Mouse (Mus musculus) stomach, embryonic 15.5 days (tissue): ENCODE measurements around the gene Prr19. TPM values are rescaled to one million over a fixed set of nuclear protein-coding genes. Genes with fewer than 3 reads are reported as not detected.

Source experiments
- ATAC-seq: fragments of 200-750 bp; cut with Nextera tagmentation; 2 replicates; pipeline ENCODE4 v1.8.0; 2017; ENCODE audit warnings: low read depth, moderate number of reproducible peaks, moderate TSS enrichment; ENCODE audit not compliant: insufficient read depth, low FRiP score
- H3K27ac ChIP-seq: fragments of 300-500 bp; sonication (generic); 2 replicates; pipeline ENCODE4 v1.5.1; 2015; ENCODE audit warnings: mild to moderate bottlenecking, inconsistent platforms
- H3K27me3 ChIP-seq: fragments of 300-500 bp; sonication (generic); replicated peaks from 2 replicates; pipeline ENCODE4 v1.6.1; 2015; ENCODE audit warnings: inconsistent platforms
- H3K36me3 ChIP-seq: fragments of 300-500 bp; sonication (generic); 2 replicates; pipeline ENCODE4 v1.6.1; 2015; ENCODE audit warnings: inconsistent platforms
- H3K4me1 ChIP-seq: fragments of 300-500 bp; sonication (generic); 2 replicates; pipeline ENCODE4 v1.6.1; 2015; ENCODE audit warnings: inconsistent platforms
- H3K4me2 ChIP-seq: fragments of 300-500 bp; sonication (generic); 2 replicates; pipeline ENCODE4 v1.6.1; 2015; ENCODE audit warnings: mild to moderate bottlenecking, inconsistent platforms
- H3K4me3 ChIP-seq: fragments of 300-500 bp; sonication (generic); replicated peaks from 2 replicates; pipeline ENCODE4 v1.5.1; 2015; ENCODE audit warnings: inconsistent platforms
- H3K9ac ChIP-seq: fragments of 300-500 bp; sonication (generic); 2 replicates; pipeline ENCODE4 v1.6.1; 2015; ENCODE audit warnings: inconsistent platforms
- H3K9me3 ChIP-seq: fragments of 300-500 bp; sonication (generic); 2 replicates; pipeline ENCODE4 v1.6.1; 2016; ENCODE audit warnings: inconsistent platforms
- WGBS: fragments of 180-500 bp; shearing (Covaris S2); methylation state at CpG from one replicate; pipeline ENCODE4 v1.1.7; 2015; 5-methylcytosine and 5-hydroxymethylcytosine counted together
- polyA plus RNA-seq: library from polyadenylated mRNA; unstranded; fragments of >200 nt; fragmentation: Nextera tagmentation; extraction: Ambion mirVana; gene quantifications from 2 replicates; pipeline ENCODE4 v1.2.1, GENCODE M21; 2015

Gene Prr19
- polyA plus RNA-seq, 1 experiment from 2014 or later = 0.41 TPM

DNA sequence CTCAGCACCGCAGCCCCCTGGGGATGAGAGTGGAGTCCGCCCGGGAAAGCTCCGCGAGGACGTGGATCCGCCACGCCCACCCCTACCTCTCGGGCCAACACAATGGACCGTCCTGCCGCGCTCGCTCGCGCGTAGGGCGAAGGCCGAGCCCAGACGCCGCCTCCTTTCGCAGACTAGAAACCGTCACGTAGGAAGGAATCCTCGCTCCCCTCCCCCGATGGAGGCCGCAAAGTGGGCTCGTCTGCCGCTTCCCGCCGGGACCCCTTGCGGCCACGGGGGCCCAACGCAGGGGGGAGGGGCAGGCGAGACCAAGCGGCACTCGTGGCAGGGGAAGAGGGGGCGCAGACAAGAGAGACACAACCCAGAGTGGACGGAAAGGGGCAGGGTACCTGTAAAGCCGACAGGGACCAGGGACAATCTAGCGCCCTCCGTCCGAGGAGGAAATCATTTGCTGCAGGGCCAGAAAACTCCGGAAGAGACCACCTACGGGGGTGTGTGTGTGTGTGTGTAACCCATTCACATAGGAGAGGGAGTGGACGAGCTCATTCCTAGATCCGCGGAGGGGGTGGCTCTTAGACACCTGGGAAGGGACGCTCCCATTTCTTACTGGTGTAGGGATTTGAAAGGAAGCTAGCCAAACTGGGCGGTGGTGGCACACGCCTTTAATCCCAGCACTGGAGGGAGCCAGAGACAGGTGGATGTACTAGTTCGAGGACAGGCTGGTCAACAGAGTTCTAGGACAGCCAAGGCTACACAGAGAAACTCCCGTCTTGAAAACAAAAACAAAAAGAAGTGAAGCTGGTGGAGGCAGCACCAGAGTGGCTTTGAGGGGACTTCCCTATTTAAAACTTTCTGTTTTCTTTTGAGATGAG, 3.5 kb upstream of the Prr19 start, which contains the start of gene Pafah1b3:
Gene Pafah1b3 (minus strand): TSS at position 533 of the 872 bp plus-strand sequence.
- H3K27ac ChIP-seq = peak within 1 kb of the TSS; percentile 98
- peaks cover 18% of the 10 kb centered on the region for H3K36me3 ChIP-seq
- under 1% methylated on average over 52 of the region's 52 CpGs for WGBS
- H3K4me1 ChIP-seq = peaks cover 14% of the 10 kb centered on the region
- H3K9ac ChIP-seq = peak within 1 kb of the TSS; percentile 76
- H3K9me3 ChIP-seq = no peaks in the 10 kb centered on the region
- H3K4me3 ChIP-seq = peak within 1 kb of the TSS; percentile 70
- peak within 1 kb of the TSS; percentile 92 for H3K4me2 ChIP-seq
- ATAC-seq = peak; percentile 91
- H3K27me3 ChIP-seq = no peaks in the 10 kb centered on the region

DNA sequence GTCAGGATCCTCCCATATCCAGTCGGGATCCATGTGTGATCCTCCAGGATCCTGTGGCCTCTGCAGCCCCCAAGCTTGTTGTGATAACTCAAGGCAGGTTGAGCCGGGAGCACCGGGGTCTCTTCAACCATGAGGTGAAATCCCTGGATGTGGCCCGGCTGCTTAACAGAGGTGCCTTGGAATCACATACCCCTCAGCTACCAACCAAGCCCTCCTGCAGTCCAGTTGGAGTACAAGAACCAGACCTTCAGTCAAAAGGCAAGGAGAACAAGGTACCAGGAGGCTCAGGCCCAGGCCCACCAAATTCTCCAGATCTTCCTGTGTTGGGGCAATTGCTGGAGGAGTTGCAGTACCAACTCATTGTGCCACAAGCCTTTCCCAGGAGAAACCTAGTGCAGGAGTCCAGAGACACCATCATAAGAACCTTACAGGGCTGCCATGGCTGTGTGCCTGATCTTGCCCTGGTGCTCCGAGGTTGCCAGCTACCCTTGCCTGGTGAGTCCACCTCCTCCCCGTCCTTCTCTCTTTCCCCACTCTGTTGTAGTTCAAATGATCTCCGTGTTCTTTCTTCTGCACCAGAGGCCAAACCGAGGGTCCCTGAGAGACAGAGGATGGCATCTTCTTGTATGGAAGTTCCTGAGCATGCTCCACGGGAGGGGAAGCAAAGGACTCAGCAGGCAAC, 1.9 kb downstream of the Prr19 start:
- Histone ChIP-seq H3K4me1 (peaks cover 9% of the 10 kb centered on the region), H3K27ac (no peak overlapping the region), H3K36me3 (no peaks in the 10 kb centered on the region), H3K4me2 (no peak overlapping the region), H3K4me3 (no peak overlapping the region), H3K9me3 (no peaks in the 10 kb centered on the region), H3K9ac (no peak overlapping the region), H3K27me3 (peaks cover 17% of the 10 kb centered on the region)
- 55% methylated on average over 9 of the region's 9 CpGs for WGBS
- no peak for ATAC-seq

GRCm38 (mm10) chr7:25303685-25304006, 2.4 kb downstream of the Prr19 start:
- H3K4me3 ChIP-seq = no peak overlapping the region
- H3K36me3 ChIP-seq = no peaks in the 10 kb centered on the region
- H3K9ac ChIP-seq = no peak overlapping the region
- no peak overlapping the region for H3K4me2 ChIP-seq
- H3K9me3 ChIP-seq = no peaks in the 10 kb centered on the region
- peaks cover 17% of the 10 kb centered on the region for H3K27me3 ChIP-seq
- H3K27ac ChIP-seq = no peak overlapping the region
- no peak for ATAC-seq
- H3K4me1 ChIP-seq = peaks cover 9% of the 10 kb centered on the region; the same call in 1 of the 2 replicates
- 84% methylated on average over 3 of the region's 3 CpGs for WGBS

DNA sequence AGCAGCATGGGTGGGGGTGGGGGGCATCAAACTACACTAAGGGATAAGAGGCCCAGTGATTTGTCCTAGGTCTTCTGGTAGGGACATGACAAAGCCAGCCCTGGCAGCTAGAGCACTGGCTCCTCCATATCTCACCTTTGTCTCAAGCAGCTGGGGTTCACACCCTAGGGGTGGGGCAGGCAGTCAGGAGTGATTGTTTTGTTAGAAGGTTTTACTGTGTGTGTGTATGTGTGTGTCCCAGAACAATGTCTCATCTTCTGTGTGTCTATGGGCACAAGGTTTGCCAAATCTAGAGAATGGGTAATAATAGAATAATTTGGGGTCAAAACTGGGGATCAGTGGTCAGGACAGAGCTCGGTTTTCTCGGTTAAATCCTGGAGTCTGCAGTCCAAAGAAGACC, 4.3 kb downstream of the Prr19 start:
- H3K27ac ChIP-seq = no peak overlapping the region
- no peak overlapping the region for H3K9ac ChIP-seq
- no peak for ATAC-seq
- H3K27me3 ChIP-seq = peaks cover 17% of the 10 kb centered on the region
- 0% methylated on average over 2 of the region's 2 CpGs for WGBS
- H3K36me3 ChIP-seq = no peaks in the 10 kb centered on the region
- peak overlapping the region; percentile 53 for H3K4me3 ChIP-seq
- peaks cover 9% of the 10 kb centered on the region; the same call in 1 of the 2 replicates for H3K4me1 ChIP-seq
- H3K4me2 ChIP-seq = peak overlapping the region; percentile 96
- H3K9me3 ChIP-seq = no peaks in the 10 kb centered on the region

- H3K4me1 ChIP-seq = peaks cover 9% of the 10 kb centered on the region; the same call in 1 of the 2 replicates
- H3K9me3 ChIP-seq = no peaks in the 10 kb centered on the region
- peak within 1 kb of the TSS; percentile 96 for H3K4me2 ChIP-seq
- H3K4me3 ChIP-seq = peak within 1 kb of the TSS; percentile 53
- ATAC-seq = peak; percentile 69; the same call in 1 of the 2 replicates
- no peak within 1 kb of the TSS for H3K27ac ChIP-seq
- H3K9ac ChIP-seq = no peak within 1 kb of the TSS
- H3K36me3 ChIP-seq = no peaks in the 10 kb centered on the region
- H3K27me3 ChIP-seq = peaks cover 18% of the 10 kb centered on the region
- 0% methylated on average over 47 of the region's 47 CpGs for WGBS
Measured at GRCm38 (mm10) chr7:25305956-25306613, 4.9 kb downstream of the Prr19 start, which contains the start of gene Tmem145. Gene Tmem145, plus strand, starts transcription at chr7:25306106.

- Histone ChIP-seq H3K9ac (no peak overlapping the region), H3K36me3 (no peaks in the 10 kb centered on the region), H3K4me2 (no peak overlapping the region), H3K27me3 (peaks cover 23% of the 10 kb centered on the region), H3K4me3 (no peak overlapping the region), H3K9me3 (no peaks in the 10 kb centered on the region), H3K4me1 (peaks cover 9% of the 10 kb centered on the region; the same call in 1 of the 2 replicates), H3K27ac (no peak overlapping the region)
- ATAC-seq = no peak
- 41% methylated on average over 2 of the region's 2 CpGs for WGBS
Measured at GRCm38 (mm10) chr7:25306614-25306996, 5.4 kb downstream of the Prr19 start.

- H3K4me2 ChIP-seq = no peak overlapping the region
- H3K4me1 ChIP-seq = peaks cover 9% of the 10 kb centered on the region; the same call in 1 of the 2 replicates
- no peaks in the 10 kb centered on the region for H3K9me3 ChIP-seq
- ATAC-seq = no peak
- H3K9ac ChIP-seq = no peak overlapping the region
- H3K27me3 ChIP-seq = peaks cover 45% of the 10 kb centered on the region
- WGBS = 51% methylated on average over 17 of the region's 17 CpGs
- no peak overlapping the region for H3K4me3 ChIP-seq
- no peaks in the 10 kb centered on the region for H3K36me3 ChIP-seq
- H3K27ac ChIP-seq = no peak overlapping the region
Measured at GRCm38 (mm10) chr7:25308702-25309318, 7.6 kb downstream of the Prr19 start.

GRCm38 (mm10) chr7:25309425-25309824, 8.2 kb downstream of the Prr19 start:
- ATAC-seq = 0 out of 2 replicates have a peak, but pooled peaks have one; percentile 8
- no peak overlapping the region for H3K9ac ChIP-seq
- no peak overlapping the region for H3K27ac ChIP-seq
- 84% methylated on average over 9 of the region's 9 CpGs for WGBS
- H3K4me2 ChIP-seq = no peak overlapping the region
- H3K4me1 ChIP-seq = peaks cover 10% of the 10 kb centered on the region; the same call in 1 of the 2 replicates
- H3K4me3 ChIP-seq = no peak overlapping the region
- no peaks in the 10 kb centered on the region for H3K36me3 ChIP-seq
- peaks cover 52% of the 10 kb centered on the region for H3K27me3 ChIP-seq
- H3K9me3 ChIP-seq = no peaks in the 10 kb centered on the region

- WGBS = 70% methylated on average over 11 of the region's 11 CpGs
- H3K4me2 ChIP-seq = no peak overlapping the region
- H3K4me3 ChIP-seq = no peak overlapping the region
- ATAC-seq = no peak
- H3K36me3 ChIP-seq = no peaks in the 10 kb centered on the region
- H3K27ac ChIP-seq = no peak overlapping the region
- peaks cover 20% of the 10 kb centered on the region for H3K4me1 ChIP-seq
- H3K9me3 ChIP-seq = no peaks in the 10 kb centered on the region
- H3K9ac ChIP-seq = no peak overlapping the region
- H3K27me3 ChIP-seq = peaks cover 63% of the 10 kb centered on the region
Measured at GRCm38 (mm10) chr7:25311193-25311592, 10.0 kb downstream of the Prr19 start.

DNA sequence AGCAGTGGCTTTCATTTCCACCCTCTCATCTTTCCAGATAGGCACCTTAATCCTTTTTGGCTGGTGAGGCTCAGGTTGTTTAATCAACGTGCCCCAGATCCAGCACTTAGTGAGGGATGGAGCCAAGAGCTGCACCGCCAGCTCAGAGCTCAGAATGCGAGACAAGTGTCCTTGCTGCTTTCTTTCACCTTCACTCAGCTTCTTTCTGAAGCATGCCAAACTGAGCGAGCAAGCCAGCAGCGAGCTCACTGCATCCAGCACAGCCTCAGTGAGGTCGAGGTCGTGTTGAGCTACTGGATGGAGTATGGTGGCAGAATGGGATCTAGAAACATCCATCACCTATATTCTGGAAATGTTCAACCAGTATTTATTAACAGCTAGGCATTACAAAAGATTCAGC, 12.1 kb downstream of the Prr19 start:
- no peak overlapping the region for H3K27ac ChIP-seq
- peaks cover 51% of the 10 kb centered on the region for H3K27me3 ChIP-seq
- no peak overlapping the region for H3K4me2 ChIP-seq
- H3K36me3 ChIP-seq = no peaks in the 10 kb centered on the region
- no peak overlapping the region for H3K9ac ChIP-seq
- H3K9me3 ChIP-seq = no peaks in the 10 kb centered on the region
- ATAC-seq = no peak
- no peak overlapping the region for H3K4me3 ChIP-seq
- WGBS = 40% methylated on average over 7 of the region's 7 CpGs
- H3K4me1 ChIP-seq = peaks cover 31% of the 10 kb centered on the region

GRCm38 (mm10) chr7:25314606-25315305, 13.5 kb downstream of the Prr19 start:
- WGBS = 4% methylated on average over 49 of the region's 51 CpGs
- no peak for ATAC-seq
- no peak overlapping the region for H3K9ac ChIP-seq

More at GRCm38 (mm10) chr7:25314606-25315305, 13.5 kb downstream of the Prr19 start:
- Histone ChIP-seq H3K4me3 (peak overlapping the region; percentile 67), H3K36me3 (no peaks in the 10 kb centered on the region), H3K4me2 (peak overlapping the region; percentile 87), H3K9me3 (no peaks in the 10 kb centered on the region), H3K27me3 (peaks cover 51% of the 10 kb centered on the region), H3K4me1 (peaks cover 31% of the 10 kb centered on the region), H3K27ac (no peak overlapping the region)
